Mouse (Mus musculus) C2C12 (cell line): Measurements from ENCODE around the gene Gm39566.
A peak's percentile ranks its signal among the peaks of the same experiment; 100 is the strongest.

ENCODE experiments used
- CTCF ChIP-seq: IDR thresholded peaks from one replicate; pipeline ENCODE4 v1.5.1; 2011; ENCODE audit not compliant: control insufficient read depth, insufficient read depth, insufficient read length
- FOSL1 ChIP-seq: IDR thresholded peaks from one replicate; pipeline ENCODE4 v1.8.0; 2011; ENCODE audit warnings: mild to moderate bottlenecking, low read length; ENCODE audit not compliant: poor library complexity, insufficient read depth, severe bottlenecking
- MAX ChIP-seq: IDR thresholded peaks from one replicate; pipeline ENCODE4 v1.6.1; 2011; ENCODE audit warnings: mild to moderate bottlenecking, control low read depth
- MYOD1 ChIP-seq: IDR thresholded peaks from one replicate; pipeline ENCODE4 v1.6.1; 2011; ENCODE audit warnings: low read depth; ENCODE audit not compliant: control insufficient read depth, insufficient read length
- MYOG ChIP-seq: IDR thresholded peaks from one replicate; pipeline ENCODE4 v1.6.1; 2011; ENCODE audit not compliant: control insufficient read depth, insufficient read length; ENCODE audit errors: extremely low read depth
- USF1 ChIP-seq: IDR thresholded peaks from one replicate; pipeline ENCODE4 v1.6.1; 2011; ENCODE audit warnings: low read depth, mild to moderate bottlenecking, control low read depth, moderate library complexity

GRCm38 (mm10) chr11:69855347-69855746 lies 40.2 kb upstream of the Gm39566 start:
- no peak for TF ChIP-seq MYOG
- TF ChIP-seq CTCF: peak; percentile 53
- no peak for TF ChIP-seq USF1
- no peak for TF ChIP-seq FOSL1
- TF ChIP-seq MYOD1: no peak
- no peak for TF ChIP-seq MAX
